Mouse (Mus musculus) lung, adult 2 months (tissue): Measurements from ENCODE around the gene Tgfa.
A peak's percentile ranks its signal among the peaks of the same experiment; 100 is the strongest.

Experiments
- CTCF ChIP-seq: fragments of 200-500 bp; IDR thresholded peaks from 2 replicates; pipeline ENCODE4 v1.5.1; 2011; ENCODE audit warnings: mild to moderate bottlenecking, low read length, control low read depth; ENCODE audit not compliant: insufficient read depth
- POLR2A ChIP-seq: fragments of 200-500 bp; IDR thresholded peaks from 2 replicates; pipeline ENCODE4 v1.6.1; 2011; ENCODE audit warnings: low read depth, mild to moderate bottlenecking, control low read depth, low read length, borderline replicate concordance; ENCODE audit errors: extremely low read depth

GRCm38 (mm10) chr6:86193879-86194278 lies 1.1 kb upstream of the Tgfa start:
- TF ChIP-seq CTCF (peak; percentile 31; the same call in 1 of the 2 replicates), POLR2A (no peak)
